Mouse (Mus musculus): ENCODE results near the gene Mob2.

- TF ChIP-seq EP300 (optimal IDR thresholded peaks at IDR 0.05) = no peak
- no peak for TF ChIP-seq CTCF (IDR thresholded peaks at IDR 0.05; ENCODE audit: low read depth)
Measured at GRCm38 (mm10) chr7:142089648-142090447, 29.0 kb upstream of the Mob2 start.
